Mouse (Mus musculus): ENCODE measurements around the gene Tm9sf3. TPM values are rescaled to one million over a fixed set of nuclear protein-coding genes. Genes with fewer than 3 reads are reported as not detected.

Tm9sf3 gene
- 36.4 and 41.4 TPM in 2 replicates for polyA plus RNA-seq (2012; rRNA removed)

GRCm38 (mm10) chr19:41263630-41264295, at the start of gene Tm9sf3:
Gene Tm9sf3, minus strand, starts transcription at chr19:41263997.

GRCm38 (mm10) chr19:41206811-41207344, 56.9 kb downstream of the Tm9sf3 start, which contains the start of gene Tll2:
Gene Tll2, minus strand, starts transcription at chr19:41206835.

Other genes starting within 250 kb of the Tm9sf3 start
- 0.02 TPM in 1 of 2 replicates, not detected in the other for gene Dntt, start 234.7 kb downstream of the Tm9sf3 start, polyA plus RNA-seq (2012; rRNA removed)
- gene Opalin, start 186.9 kb downstream of the Tm9sf3 start, polyA plus RNA-seq (2012; rRNA removed) = not detected in 2 replicates
- gene Tll2, start 57.2 kb downstream of the Tm9sf3 start, polyA plus RNA-seq (2012; rRNA removed) = 0.01 TPM in 1 of 2 replicates, not detected in the other
- gene Pik3ap1, start 121.1 kb upstream of the Tm9sf3 start, polyA plus RNA-seq (2012; rRNA removed) = 3.4 and 4.1 TPM in 2 replicates
- gene Lcor, start 218.6 kb upstream of the Tm9sf3 start, polyA plus RNA-seq (2012; rRNA removed) = 1.2 and 1.5 TPM in 2 replicates

Data from liver, embryonic 14 days (tissue).